Mouse (Mus musculus): ENCODE results near the gene Gm21773. TPM values are rescaled to one million over a fixed set of nuclear protein-coding genes. Genes with fewer than 3 reads are reported as not detected.

Gm21773 gene
- not detected in 2 replicates for polyA plus RNA-seq (2012; rRNA removed)

GRCm38 (mm10) chrY:25309260-25309659, at the start of gene Gm21773:
TSS of gene Gm21773 (minus strand) at chrY:25309360.

